Mouse (Mus musculus) cerebellum, adult 9-11 months (tissue): ENCODE data around the gene Dpf3.

Experiments used
- DNase-seq: peaks from one replicate; pipeline ENCODE4 v3.0.0; 2022

The Dpf3 gene

DNA sequence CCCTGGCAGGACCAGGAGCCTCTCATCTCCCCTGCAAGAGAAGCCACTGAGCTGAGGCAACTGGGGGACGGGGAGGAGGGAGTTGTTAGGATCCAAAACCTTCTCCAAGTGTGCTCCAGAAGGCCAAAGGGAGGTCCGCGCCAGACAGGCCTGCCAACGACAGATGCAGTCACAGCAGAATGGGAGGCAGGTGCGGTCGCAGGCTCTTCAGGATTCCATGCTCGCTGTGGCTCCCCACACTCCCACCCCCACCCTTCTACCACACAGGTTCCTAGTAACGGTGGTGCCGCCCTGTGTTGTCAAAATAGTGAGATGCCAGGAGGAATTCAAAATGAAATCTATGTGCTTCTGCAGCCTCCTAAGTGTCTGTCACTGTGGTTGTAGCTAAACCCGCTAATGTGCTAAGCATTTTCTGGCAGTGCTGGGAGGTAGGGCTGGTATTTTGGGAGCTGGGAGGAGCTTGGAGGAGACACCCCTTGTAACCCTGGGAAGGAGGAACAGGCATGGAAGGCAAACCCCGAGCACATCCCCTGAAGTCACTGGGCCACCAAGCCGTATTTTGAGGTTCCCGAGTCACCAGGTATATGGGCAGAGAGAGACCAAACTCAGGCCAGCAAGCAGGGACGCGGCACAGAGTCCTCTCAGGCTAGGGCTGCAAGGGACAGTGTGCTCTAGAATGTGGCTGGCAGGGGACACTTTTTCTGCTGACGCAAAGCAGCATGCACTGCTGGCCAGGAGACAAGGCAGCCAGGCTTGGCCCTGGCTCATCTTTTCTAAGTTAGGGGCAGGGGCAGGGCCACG lies 75.6 kb downstream of the Dpf3 start:
- DNase-seq = peak; percentile 96

DNA sequence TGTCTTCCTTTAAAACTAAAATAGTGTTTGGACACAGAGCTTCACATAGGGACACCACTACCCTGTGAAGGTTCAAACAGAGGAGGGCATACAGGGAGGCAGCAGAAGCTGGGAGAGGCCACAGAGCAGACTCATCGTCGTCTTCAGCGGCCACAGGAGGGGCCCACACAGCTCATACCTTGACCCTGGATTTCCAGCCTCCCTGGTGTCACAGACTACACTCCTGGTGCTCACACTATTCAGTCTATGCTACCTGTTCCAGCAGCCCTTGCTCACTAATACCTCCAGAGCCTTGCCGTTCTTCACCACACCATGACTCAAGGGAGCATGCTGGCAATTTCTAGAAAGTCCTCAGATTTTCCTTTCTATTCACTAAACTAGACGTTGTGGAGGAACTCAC lies 76.5 kb downstream of the Dpf3 start:
- DNase-seq = peak; percentile 50

DNA sequence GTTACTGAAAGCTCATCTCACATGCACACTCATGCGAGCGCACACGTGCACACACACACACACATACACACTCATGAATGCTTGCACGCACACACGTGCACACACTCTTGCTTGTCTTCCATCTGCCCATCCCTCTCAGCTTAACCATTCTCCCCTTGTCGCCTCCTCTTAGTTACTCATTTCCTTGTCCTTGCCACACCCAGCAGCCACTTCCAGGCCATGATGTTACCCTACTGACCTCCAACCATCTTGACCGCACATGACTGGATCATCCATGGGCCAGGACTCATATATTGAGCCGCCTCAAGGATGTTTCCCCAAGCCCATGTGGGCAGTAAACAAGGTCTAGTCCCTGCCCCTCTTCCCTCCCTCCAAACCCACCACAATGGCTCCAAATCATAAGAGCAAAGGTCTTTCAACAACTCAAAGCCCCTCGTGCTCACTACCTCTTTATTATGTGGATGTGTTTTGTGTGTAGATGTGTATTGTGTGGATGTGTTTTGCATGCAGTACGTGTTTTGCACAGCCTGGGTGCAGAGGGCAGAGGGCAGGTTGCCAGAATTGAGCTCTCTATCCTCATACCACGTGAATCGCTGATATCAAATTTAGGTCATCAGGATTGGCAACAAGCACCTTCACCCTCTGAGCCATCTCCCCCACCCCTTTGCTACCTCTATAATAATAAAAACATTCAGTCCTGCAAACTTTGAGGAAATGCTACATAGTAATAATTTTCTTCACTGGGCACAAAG lies 82.0 kb downstream of the Dpf3 start:
- DNase-seq = no peak

DNA sequence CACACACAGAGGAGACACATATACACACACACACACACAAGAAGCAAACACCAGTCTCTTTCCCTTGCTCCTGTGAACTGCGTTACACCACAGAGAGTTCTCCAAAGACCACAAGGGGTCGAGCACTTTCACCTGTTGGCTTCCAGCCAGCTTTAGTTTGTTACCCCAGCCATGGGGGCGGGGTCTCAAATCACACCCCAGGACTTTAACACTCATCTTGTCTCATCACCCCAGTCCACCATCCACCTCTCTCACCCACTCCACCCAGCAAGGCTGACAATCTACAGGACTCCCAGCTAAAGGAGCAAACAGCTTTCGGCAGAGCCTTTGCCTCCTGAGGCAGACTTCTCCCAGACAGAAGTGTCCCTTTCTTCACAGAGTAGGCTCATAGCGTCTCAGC lies 85.2 kb downstream of the Dpf3 start:
- no peak for DNase-seq

DNA sequence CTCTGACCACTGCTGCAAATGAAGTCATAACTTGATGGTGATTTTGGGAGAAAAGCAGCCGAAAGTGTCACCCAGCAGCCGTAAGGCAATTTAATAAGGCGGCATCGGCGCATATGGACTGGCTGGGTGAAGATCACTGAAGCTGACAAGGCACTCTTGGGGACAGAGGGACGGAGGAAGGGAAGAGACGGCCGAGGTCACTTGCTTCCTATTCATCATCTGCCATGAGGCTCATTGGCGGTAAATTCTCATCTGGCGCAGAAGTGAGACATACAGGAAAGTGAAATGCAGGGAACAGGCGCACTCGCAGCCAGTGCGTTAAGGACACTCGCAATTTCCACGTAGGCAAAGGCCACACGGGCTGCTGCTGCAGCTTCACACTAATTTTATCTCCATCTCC lies 95.5 kb downstream of the Dpf3 start:
- no peak for DNase-seq

DNA sequence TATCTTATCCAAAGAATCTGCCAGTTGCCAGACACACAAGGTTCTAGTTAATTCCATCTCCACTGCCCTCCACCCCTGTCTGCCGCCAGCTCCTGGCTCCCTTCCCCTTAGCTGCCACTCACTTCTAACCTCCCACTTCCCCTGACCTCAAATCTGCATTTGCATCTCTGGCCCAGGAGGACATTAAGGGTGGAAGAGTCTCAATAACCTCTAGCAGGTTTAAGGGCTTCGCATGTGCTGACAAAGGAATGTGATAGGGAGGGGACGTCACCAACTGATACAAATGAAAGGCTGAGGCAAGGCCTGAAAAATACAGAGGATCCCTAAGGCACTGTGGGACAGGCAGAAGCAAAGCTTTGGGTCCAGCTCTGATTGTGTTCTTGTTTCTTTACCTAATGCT lies 100.0 kb downstream of the Dpf3 start:
- DNase-seq = no peak

DNA sequence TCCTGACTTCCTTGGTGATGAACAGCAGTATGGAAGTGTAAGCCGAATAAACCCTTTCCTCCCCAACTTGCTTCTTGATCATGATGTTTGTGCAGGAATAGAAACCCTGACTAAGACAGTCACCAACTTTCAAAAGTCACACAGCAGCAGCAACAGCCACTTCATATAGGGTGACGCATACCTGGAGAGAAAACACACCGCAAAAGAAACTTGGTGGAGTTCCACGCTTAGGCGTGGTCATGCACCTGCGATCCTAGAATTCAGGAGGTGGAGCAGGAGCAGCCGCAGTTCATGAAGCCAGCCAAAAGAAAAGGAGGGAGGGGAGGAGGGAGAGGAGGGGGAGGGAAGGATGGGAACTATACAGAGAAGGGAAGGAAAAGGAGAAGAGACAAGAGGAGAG lies 106.4 kb downstream of the Dpf3 start:
- DNase-seq = no peak

DNA sequence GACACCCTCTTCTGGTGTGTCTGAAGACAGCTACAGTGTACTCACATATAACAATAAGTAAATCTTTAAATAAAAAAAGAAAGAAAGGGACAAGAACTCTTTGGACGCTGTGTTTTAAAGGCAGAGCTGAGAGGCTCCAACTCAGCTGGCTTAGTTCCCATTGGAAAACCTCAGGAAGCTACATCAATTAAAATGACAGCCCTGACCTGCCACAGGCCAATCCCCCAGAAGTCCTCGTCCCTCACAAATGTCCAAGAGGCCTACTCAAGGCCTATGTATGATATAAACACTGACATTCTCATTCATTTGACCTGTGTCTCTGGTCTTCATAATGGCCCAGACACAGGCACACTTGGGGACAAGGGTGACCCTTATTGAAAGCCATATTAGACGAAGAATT lies 107.5 kb downstream of the Dpf3 start:
- DNase-seq = no peak

DNA sequence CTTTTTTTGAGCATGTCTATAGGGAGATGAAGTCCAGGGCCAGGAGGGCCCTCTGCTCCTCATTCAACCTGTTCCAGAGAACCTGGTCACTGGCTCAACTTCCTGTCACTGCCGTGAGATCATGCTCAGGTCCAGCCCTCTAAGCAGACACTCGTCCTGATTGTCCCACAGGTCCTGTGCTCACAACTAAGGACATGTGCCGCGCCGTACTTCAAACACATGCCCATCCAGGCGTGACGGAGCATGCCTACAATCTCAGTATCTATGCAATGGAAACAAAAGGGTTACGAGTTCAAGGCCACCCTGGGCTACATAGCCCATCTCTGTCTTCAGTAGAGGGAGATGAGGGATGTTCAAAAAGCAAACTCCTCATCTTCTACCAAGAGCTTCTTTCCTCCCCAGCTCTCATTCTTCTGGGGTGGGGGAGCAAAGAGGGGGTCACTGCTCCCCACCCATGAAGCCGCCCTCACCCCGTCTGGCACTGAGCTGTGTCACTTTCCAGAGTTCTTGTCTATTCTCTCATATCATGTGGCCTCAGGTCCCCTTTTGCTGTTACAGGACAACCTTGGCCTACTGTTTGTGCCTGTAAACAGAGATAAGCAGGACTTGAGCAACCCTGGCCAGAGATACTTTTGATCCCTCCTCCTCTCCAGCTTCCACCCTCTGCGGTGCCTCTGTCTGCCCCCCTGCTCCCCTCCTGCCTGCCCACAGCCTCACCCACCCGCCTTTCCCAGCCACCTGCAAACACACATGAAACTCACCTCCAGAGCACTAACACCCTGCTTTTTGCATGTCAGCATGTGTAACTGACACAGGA lies 112.3 kb downstream of the Dpf3 start:
- DNase-seq = no peak

DNA sequence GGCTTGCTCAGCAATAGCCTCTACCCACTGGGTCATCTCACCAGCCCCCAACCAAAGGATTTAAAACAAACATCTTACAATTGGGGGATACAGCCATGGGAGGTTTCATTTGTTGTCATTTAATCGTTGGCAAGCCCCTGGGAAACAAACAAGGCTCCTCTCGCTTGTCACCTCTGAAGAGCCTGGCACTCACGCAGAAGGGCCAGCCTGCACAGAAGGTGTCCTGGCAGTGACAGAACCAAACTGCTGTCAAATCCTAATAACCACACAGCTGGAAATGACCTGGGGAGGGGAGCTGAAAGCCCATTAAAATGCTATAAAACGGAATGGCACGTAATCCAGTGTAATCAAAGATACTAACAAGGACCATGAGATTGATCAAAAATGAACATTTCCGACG lies 114.4 kb downstream of the Dpf3 start:
- DNase-seq = no peak

DNA sequence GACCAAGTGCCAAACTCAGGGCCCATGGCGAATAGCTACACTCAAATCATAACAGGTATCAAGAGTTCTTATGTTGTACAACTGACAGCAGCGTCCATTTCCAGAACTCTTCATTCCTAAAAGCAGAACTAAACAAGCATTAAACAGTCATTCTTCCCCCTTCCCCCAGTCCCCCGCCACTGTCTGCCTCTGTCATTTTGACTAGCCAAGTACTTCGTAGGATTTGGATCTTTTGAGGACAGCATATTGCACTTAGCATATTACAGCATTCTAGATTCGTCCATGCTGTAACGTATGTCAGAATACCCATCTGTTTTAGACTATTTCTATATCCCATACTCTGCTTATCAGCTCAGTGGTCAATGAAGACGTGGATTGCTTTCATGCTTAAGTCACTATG lies 115.2 kb downstream of the Dpf3 start:
- DNase-seq = no peak

DNA sequence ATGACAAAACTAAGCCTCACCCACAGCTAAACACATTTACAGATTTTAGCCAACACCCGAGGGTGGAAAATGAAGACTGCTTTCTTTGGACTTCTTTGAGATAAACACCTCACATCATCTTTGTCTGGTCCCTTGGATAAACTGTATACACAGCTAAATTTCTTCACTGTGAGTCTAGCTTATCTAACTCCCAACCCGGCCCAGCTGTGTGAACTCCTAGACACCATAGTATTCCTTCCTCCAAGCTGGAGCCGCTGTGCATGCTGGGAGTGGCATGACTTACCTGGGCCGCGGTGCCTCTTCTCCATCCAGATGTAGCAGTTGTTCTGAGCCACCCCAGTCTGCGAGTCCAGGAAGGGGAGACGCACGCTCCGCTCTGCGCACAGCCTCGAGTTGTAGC lies 117.3 kb downstream of the Dpf3 start:
- DNase-seq = no peak

DNA sequence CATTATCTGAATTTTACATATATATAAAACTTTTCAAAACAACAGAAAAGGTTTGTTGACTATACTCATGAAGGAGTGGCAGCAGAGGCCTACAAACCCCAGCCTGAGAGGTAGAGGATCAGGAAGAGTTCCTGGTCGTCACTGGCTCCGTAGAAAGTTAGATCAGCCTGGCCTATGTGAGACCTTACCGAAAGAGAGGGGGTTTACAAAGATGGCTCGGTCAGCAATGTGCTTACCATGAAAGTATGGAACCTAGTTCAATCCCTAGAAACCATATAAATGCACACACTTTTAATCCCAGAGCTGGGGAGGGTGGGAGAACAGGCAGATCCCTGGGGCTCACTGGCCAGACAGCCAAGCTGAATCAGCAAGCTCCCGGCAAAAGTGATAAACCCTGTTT lies 118.1 kb downstream of the Dpf3 start:
- no peak for DNase-seq

DNA sequence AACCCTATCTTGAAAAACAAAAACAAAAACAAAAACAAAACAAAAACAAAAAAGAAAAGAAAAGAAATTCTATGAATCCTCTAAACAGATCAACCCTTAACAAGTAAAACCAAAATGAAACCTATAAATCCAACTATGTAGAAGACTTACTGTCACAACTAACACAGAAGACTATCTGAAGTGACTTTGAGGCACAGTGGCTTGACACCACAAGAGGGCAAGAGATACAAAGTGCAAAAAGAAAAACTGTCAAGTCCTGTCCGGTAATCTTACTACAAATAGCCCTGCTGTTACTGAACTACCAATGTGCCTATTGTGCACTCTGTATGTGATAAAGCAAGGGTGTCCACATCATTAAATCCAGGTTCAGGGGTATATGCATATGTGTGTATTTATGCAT lies 120.0 kb downstream of the Dpf3 start:
- no peak for DNase-seq

DNA sequence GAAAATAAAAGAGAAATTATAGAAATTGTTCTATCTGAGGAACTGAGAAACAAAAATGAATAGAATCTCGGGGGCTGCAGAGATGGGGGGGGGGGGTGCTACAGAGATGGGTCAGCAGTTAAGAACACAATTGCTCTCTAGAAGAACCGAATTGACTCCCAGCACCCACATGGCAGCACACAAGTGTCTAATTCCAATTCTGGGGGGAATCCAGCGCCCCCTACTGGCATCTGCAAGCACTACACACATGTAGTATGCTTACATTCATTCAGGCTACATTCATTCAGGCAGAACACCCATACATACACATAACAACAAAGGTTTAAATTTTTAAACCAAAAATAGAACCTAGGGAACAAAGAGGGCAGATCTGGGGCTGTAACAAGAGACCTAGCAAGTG lies 122.7 kb downstream of the Dpf3 start:
- DNase-seq = no peak

DNA sequence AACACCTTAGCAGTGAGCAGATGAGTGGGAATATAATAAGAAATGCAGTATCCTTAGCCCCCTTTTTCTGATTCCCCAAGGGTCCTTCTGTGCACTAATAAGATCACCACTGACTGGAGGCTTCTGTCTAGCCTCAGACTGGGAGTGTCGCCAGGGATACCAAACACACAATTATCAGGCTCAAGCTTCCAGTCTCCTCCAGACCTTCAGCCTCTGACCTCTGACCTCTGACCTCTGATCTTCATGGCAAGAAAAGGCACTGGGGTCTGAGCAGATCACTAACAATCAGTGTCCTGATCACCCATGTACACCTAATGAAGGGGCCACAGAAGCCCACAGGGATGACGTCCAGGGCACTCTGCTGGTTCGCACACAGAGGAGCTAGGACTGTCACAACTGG lies 125.7 kb downstream of the Dpf3 start:
- no peak for DNase-seq

DNA sequence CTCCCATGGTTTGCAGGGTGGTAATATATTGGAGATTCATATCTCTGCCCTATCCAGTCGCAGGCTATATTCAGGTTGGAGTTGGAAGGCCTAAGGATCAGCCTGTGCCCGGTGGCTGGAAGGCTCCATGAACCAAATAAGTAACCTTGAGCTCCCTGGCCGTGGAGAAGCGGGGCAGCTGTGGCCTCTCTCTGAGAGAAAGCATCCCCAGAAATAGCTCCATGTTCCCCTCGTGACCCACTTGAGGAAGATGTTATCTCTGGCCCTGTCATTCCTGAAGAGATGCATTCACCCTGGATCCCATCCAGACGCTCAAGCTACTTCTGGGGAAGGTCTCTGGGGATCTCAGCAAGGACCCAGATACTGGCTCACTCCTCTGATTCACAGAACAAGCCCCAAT lies 134.9 kb downstream of the Dpf3 start:
- DNase-seq = no peak

DNA sequence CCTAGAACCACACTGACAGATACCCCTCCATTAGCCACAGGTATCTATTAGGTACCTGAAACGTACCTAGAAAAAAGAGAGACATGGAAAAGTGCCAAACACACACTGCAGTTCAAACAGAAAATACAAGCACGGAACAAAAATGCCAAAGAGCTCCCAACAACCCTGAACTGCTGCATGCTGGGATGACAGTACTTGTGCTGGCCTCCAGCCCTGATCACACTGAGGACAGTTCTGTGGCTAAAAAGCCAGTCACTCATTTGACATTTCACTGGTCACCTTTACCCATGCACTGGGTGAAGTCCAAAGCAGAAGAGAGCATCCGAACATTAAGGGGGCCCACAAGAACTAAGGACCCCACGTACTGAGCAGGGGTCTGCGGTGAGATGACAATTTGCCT lies 137.8 kb downstream of the Dpf3 start:
- DNase-seq = no peak

DNA sequence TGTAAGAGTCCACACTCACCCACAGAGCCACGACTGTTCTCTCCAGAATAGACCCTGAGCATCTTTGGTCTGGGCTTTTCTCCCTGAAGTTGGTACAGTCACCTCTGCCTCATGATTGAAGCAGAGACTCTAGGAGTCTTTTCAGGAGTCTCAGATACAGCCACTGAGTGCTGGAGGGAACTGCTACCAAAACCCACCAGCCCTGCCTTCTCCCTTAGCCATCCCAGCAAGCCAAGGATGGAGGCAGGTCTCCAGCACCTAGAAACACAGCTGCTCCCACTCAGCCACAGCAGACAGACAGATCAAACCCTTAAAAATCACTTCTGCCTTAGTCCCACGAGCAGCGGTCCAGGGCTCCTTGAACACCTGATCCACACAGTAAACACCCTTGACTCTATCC lies 139.3 kb downstream of the Dpf3 start:
- DNase-seq = no peak

DNA sequence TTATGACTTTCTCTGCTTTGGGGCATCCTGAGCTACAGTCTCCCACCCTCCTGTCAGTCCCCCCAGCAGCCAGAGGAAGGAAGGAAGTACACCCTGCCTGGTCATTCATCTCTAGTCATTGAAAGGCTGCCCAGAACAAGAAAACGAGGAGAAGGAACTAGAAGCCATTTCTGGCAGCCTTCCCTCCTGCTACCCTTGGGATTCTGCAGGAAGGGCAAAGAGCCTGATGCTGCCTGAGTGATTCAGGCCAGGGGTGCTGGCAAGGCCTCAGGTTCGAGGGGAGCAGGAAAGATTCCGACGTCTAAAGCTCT lies 144.7 kb downstream of the Dpf3 start:
- peak; percentile 87 for DNase-seq

DNA sequence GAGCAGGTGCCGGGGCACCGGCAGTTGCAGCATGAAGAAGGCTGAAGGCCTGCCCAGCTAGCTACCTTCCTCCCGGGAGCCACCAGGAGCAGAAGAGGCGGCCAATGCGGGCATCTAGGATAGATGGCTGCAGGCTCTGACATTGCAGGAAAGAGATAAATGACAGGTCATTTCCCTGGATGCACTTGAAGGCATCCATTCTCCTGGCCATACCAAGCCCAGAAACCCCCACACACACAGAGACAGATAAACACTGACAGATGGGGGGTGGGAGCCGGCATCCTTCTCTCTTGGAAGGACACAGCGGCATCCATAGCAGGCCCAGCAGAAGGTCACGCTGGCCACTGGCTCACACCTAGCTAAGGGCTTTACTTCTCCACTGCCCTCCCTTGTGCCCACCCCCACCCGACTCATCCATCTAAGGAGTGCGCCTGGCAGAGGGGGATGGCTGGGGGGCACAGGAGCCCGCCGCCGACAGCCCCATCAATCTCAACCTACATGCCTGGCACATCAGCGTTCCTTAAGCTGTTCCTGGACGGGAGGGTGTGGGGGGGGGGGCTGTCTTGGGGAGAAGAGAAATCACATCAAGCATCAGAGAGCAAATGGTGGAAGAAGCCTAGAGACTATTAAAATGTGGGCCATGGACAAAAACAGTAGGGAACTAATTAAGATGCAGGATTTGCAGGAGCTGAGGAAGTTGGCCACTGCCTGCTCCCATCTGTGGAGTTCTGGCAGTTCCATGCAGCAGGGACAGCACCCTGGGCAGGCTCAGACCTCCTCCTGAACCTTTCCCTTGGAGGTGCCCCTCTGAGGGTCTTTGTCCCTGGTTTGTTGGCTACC lies 145.3 kb downstream of the Dpf3 start:
- peak; percentile 90 for DNase-seq

DNA sequence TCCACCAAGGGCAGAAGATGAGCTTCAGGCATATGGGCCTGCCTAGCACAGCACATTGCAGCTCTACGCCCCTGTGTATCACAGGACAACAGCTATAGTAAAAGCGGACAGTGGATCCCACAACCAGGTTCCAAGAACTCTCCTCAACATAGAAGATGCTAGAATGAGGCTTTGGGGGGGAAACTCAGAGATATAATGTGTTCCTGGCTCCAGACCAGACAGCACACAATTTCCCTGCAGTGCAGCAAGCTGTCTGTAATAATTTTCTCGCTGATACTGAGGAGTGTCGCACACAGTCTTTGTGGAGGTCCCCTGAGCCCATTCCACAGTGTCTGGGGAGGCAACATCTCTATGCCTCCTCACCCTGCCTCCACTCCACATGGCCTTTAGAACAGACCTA lies 146.6 kb downstream of the Dpf3 start:
- peak; percentile 69 for DNase-seq

DNA sequence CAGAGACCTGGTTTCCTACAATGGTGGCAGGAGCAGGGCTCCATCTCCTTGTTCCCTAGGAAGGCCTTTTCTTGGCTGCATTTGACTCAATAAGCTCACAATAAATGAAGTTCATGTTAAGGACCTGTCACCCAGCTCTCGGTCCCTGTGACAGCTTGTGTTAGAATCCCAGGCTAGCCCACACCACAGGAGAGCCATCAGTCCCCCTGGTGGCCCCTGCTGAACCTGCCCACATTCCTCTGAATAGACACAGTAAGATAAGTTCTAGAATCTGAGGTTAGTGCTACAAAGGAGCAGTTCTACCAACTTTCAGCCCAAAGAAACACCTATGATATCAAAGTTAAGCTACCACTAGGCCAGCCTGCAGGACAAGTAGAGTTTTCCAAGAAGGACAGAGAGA lies 149.2 kb downstream of the Dpf3 start:
- DNase-seq = no peak
